Mouse (Mus musculus): Measurements from ENCODE around the gene Gm37240.

DNA sequence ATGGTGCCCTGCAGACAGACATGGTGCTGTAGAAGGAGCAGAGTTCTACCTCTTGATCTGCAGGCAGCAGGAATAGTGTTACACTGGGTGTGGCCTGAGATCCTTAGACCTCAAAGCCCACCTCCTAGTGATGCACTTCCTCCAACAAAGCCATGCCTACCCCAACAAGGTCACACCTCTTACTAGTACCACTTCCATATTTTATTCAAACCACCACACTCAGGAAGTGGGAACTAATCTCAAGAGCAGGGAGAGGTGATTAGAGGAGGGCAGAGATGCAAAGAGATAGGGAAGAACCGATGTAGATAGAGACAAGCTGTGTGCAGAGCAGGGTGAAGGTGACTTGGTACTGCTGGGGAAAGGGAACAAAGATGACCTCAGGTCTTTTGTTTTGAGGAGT, 773.8 kb downstream of the Gm37240 start:
- no peak for TF ChIP-seq POLR2A (IDR thresholded peaks at IDR 0.05; ENCODE audit: low read depth, low read length)
- no peak for TF ChIP-seq CTCF (IDR thresholded peaks at IDR 0.05; ENCODE audit: borderline replicate concordance, insufficient read depth, low read length)
